Mouse (Mus musculus): ENCODE results near the gene Ddx46. TPM values are rescaled to one million over a fixed set of nuclear protein-coding genes. Genes with fewer than 3 reads are reported as not detected.
"Not testable (repeated sequence)": the region's sequence is repeated elsewhere in the genome, so short reads cannot be mapped to it uniquely, and the experiment has no call there.

Ddx46 gene
- polyA plus RNA-seq, 1 experiment = 52.7 TPM

DNA sequence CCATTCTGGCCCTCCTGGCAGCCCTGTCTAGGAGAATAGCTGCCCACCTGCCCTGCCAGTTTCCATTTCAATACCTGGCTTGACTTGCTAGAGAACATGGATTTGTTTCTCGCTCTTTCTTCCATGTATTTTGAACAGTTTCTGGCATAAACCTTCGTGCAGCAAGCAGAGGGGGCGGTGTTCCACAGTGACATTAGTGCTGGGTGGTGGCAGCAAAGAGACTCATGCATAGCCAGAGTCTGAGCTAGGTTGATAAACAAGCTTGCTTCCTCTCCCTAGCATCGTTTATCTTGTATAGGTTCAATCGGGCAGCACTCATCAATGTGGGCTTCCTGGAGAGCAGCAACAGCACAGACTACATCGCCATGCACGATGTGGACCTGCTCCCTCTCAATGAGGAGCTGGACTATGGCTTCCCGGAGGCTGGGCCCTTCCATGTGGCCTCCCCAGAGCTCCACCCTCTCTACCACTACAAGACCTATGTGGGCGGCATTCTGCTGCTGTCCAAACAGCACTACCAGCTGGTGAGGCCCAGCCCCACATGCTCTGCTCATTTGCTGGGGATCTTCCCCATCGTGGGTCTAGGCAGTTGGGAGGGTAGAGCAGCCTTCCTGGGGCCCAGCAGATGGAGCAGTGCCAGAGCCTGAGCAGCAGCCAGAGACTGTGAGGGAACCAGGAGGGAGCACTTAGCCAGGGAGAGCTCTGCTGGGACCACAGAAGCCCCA, 27.8 kb upstream of the Ddx46 start:
- TF ChIP-seq POLR2A (IDR thresholded peaks at IDR 0.05; ENCODE audit: borderline replicate concordance, extremely low read depth, insufficient read depth, insufficient read length, poor library complexity, severe bottlenecking) = no peak
- no peak for TF ChIP-seq CTCF (IDR thresholded peaks at IDR 0.05; ENCODE audit: borderline replicate concordance, extremely low read depth, insufficient read depth, insufficient read length)
- DNase-seq (ENCODE audit: low read depth) = no peak

DNA sequence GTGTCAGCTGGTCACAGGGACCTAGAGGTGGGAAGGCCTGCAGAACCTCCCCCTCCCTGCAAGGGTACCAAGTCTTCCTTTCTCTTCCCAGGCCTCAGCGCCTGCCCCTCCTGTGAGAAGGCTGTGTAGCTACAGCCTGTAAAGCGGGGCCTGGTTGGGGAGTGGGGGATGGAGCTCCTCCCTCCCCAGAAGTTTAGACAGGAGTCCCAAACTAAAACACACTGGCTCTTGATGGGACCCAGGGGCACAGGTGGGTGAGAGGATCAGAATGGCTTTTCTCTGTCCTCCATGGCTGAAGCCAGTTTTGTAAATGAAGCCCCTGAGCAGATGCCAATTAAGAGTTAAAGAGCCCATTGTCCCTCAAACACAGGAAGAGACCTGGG, 27.2 kb upstream of the Ddx46 start:
- DNase-seq (ENCODE audit: low read depth) = no peak
- no peak for TF ChIP-seq POLR2A (IDR thresholded peaks at IDR 0.05; ENCODE audit: borderline replicate concordance, extremely low read depth, insufficient read depth, insufficient read length, poor library complexity, severe bottlenecking)
- no peak for TF ChIP-seq CTCF (IDR thresholded peaks at IDR 0.05; ENCODE audit: borderline replicate concordance, extremely low read depth, insufficient read depth, insufficient read length)

DNA sequence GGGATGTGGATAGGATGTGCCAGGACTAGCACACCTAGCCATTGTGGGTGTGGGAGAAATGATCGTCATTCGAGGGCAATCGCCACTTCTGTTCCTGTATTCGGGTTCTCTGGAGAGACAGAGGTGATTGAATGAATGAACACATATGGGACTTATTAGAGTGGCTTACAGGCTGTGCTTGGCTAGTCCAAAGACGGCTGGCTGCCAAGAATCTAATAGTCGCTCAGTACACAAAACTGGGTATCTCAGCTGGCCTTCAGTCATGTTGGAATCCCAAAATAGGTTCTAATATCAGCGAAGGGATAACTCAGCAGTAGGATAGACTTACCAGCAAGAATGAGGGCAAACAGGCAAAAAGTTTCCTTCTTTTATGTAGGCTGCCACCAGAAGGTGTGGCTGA, 22.8 kb upstream of the Ddx46 start:
- no peak for DNase-seq (ENCODE audit: low read depth)
- TF ChIP-seq POLR2A (IDR thresholded peaks at IDR 0.05; ENCODE audit: borderline replicate concordance, extremely low read depth, insufficient read depth, insufficient read length, poor library complexity, severe bottlenecking) (no peak), CTCF (IDR thresholded peaks at IDR 0.05; ENCODE audit: borderline replicate concordance, extremely low read depth, insufficient read depth, insufficient read length) (no peak)

DNA sequence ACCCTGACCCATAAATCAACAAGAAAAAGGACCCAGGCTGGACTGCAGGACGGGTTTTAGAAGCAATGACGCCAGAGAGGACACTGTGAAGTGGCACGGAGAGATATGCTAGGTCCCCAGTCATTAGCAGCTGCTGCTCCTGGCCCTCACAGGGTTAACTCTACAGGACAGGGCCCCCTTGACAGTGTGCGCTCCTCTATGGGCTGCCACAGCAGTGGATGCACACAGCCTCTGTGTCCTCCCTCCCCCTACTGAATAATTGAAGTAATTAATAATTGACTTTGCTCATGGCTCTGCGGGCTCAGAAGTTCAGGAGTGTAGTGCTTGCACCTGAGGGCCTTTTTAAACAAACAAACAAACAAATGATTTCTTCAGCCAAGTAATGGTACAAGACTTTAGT, 21.4 kb upstream of the Ddx46 start:
- no peak for DNase-seq (ENCODE audit: low read depth)

DNA sequence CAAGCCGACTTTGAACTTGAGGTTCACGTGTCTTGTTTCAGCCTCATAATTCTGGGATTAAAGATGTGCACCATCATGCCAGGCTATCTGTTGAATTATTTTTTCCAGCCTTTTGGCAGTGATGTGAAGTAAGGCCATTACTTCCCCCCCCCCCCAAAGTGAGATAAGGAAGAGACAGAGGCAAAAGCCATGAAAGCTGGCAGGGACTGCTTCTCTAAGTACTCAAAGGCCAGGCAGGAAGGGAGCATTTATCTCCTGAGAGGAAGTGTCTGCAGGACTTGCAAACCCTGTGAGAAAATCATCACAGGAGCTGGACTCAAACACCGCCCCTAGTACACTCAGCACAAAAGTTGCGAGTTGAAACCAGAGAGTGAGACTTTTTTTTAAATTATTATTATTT, 15.5 kb upstream of the Ddx46 start:
- TF ChIP-seq CTCF (IDR thresholded peaks at IDR 0.05; ENCODE audit: borderline replicate concordance, extremely low read depth, insufficient read depth, insufficient read length) (no peak), POLR2A (IDR thresholded peaks at IDR 0.05; ENCODE audit: borderline replicate concordance, extremely low read depth, insufficient read depth, insufficient read length, poor library complexity, severe bottlenecking) (no peak)
- no peak for DNase-seq (ENCODE audit: low read depth)

More for the DNA sequence above, 21.4 kb upstream of the Ddx46 start:
- TF ChIP-seq POLR2A (IDR thresholded peaks at IDR 0.05; ENCODE audit: borderline replicate concordance, extremely low read depth, insufficient read depth, insufficient read length, poor library complexity, severe bottlenecking) (no peak), CTCF (IDR thresholded peaks at IDR 0.05; ENCODE audit: borderline replicate concordance, extremely low read depth, insufficient read depth, insufficient read length) (no peak)

DNA sequence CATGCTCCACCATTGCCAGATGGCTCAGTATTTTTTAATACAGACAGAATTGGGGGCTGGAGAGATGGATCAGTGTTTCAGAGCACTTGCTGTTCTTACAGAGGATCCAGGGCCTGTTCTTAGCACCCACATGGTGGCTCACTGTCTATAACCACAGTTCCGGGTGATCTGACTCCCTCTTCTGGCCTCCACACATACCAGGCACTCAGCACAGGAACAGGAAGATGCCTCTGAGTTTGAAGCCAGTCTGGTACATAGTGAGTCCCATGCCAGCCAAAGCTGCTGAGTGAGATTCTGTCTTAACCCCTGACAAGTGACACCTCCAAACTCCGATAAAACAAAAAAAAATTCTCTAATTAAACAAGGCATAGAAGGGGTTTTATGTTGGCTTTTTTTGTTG, 14.6 kb upstream of the Ddx46 start:
- TF ChIP-seq CTCF (IDR thresholded peaks at IDR 0.05; ENCODE audit: borderline replicate concordance, extremely low read depth, insufficient read depth, insufficient read length) = no peak
- TF ChIP-seq POLR2A (IDR thresholded peaks at IDR 0.05; ENCODE audit: borderline replicate concordance, extremely low read depth, insufficient read depth, insufficient read length, poor library complexity, severe bottlenecking) = no peak
- DNase-seq (ENCODE audit: low read depth) = no peak

DNA sequence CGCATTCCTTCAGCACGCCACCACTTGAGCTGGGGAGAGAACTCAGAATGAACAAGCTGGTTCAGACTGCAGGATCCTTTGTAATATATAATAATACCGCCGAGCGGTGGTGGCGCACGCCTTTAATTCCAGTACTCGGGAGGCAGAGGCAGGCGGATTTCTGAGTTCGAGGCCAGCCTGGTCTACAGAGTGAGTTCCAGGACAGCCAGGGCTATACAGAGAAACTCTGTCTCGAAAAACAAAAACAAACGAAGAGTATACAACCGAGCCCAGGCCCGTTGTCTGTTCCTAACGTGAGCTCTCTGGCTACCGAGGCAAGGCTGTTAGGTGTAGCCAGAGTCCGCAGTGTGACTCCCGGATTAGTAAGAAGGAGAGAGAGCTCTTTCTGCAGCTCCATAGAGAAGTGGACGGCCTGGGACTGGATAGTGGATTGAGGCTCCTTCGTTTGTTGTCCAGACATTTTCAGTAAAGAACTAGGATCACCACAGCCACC, 12.6 kb upstream of the Ddx46 start:
- not testable (repeated sequence) for DNase-seq (ENCODE audit: low read depth)

DNA sequence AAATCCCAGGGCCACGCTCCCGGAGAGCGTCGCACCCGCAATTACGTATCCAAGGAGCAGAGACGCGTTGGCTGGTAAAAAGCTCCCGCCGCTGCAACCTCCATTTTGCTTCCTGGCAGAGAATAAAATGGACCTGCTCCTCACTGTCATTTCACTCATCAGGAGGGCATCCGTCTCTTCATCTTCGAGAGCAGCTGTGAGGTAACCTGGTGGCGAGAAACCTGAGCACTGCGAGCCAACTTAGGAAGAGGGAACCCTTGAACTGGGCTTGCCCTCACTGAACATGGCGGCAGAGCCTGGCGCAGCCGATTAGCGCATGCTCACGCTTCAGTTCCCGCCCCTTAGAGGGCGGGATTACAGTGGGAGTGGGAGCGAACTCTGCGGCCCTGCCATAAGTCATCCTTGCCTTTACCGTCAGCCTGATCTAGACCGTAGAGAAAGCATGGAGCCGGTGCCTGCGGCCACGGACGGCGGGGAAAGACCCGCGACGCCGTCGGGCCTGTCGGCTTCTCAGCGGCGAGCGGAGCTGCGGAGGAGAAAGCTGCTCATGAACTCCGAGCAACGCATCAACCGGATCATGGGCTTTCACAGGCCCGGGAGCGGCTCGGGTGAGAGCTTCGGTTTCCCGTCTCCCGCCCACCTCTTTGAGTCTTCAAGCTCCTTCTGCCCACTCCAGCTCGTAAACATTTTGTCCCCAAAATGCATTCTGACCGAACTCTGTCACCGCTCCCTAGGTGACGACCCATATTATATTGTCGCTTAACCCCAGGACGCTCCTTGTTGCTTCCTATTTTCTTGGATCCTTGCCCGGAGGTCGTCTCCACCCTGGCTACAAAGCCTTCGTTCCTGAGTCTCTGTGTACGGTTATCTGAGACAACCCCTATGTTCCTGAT, 11.9 kb upstream of the Ddx46 start, which contains the start of gene Caml:
Gene Caml (plus strand): TSS at position 357 of the 893 bp plus-strand sequence.
- TF ChIP-seq CTCF (IDR thresholded peaks at IDR 0.05; ENCODE audit: borderline replicate concordance, extremely low read depth, insufficient read depth, insufficient read length) (no peak), POLR2A (IDR thresholded peaks at IDR 0.05; ENCODE audit: borderline replicate concordance, extremely low read depth, insufficient read depth, insufficient read length, poor library complexity, severe bottlenecking) (peak; percentile 42; the same call in 1 of the 2 replicates)

DNA sequence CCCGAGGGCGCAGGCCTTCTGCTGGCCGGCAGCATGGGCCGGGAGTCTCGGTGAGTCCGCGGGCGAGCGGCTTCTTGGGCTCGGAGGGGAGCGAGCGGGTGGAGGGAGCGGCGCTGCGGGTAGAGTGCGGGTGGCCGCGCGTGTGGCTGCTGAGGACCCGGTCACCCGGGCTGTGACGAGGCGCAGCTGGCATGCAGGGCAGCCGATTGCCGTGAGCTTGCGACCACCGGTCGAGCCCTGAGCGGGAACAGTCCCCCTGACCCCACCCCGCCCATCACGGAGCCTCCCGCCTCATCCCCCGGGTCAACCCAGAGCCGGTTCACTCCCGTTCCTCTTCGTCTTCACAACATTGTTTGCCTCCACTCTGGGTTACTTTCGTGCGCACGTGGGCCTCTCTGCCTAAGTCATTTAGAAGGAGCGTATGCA, 332 bp downstream of the Ddx46 start:
- no peak for TF ChIP-seq POLR2A (IDR thresholded peaks at IDR 0.05; ENCODE audit: borderline replicate concordance, extremely low read depth, insufficient read depth, insufficient read length, poor library complexity, severe bottlenecking)
- no peak for TF ChIP-seq CTCF (IDR thresholded peaks at IDR 0.05; ENCODE audit: borderline replicate concordance, extremely low read depth, insufficient read depth, insufficient read length)
- no peak for DNase-seq (ENCODE audit: low read depth)

More for the DNA sequence above, 11.9 kb upstream of the Ddx46 start, which contains the start of gene Caml:
- peak; percentile 97 for DNase-seq (ENCODE audit: low read depth)

DNA sequence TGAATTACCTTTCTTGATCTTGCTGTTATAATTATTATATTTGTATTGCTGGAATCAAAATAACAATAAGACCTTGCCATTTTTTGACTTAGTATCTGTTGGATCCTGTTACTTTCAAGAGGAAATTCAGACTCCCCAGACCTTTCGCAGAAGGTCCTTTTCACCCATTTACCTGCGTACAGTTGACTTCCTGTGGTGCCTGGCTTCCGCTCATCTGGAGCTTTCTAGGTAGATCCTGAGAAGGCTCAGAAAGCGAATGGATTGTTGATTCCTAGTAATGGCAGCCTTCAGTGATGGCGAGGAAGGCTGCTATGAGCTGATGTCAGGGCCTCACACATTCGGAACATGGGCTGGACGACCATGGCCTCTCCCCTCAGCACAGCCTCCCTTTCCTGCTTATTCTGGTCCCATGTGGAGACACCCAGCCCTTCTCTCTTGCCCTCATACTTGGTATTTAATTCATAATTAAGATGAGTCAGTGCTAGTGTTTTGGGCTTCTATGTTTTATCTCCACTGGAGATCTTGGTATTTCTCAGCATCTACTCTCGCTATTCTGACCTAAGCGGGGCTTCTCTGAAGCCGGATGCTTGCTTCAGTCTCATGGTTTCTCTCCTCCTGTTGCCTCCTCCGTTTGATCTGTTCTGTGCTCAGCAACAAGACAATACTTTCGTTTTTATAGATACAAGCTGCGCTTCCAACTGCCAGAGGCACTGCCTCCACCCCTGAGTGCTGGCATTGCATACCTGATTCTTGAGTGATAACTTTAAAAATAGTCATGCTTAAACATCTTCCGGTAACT, 1.6 kb downstream of the Ddx46 start:
- TF ChIP-seq CTCF (IDR thresholded peaks at IDR 0.05; ENCODE audit: borderline replicate concordance, extremely low read depth, insufficient read depth, insufficient read length) (no peak), POLR2A (IDR thresholded peaks at IDR 0.05; ENCODE audit: borderline replicate concordance, extremely low read depth, insufficient read depth, insufficient read length, poor library complexity, severe bottlenecking) (no peak)
- no peak for DNase-seq (ENCODE audit: low read depth)

DNA sequence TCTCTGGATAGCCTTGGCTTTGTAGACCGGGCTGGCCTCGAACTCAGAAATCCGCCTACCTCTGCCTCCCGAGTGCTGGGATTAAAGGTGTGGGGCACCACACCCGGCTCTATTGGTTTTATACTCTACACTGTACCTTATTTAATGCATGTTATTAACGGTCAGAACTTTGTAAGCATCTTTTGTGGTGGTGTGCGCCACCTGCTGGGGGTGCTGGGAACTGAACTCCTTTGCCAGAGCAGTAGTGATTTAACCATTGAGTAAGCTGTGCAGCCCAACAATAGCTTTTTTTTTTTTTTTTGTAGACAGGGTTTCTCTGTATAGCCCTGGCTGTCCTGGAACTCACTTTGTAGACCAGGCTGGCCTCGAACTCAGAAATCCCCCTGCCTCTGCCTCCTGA, 5.7 kb downstream of the Ddx46 start:
- TF ChIP-seq CTCF (IDR thresholded peaks at IDR 0.05; ENCODE audit: borderline replicate concordance, extremely low read depth, insufficient read depth, insufficient read length) = peak; percentile 82
- DNase-seq (ENCODE audit: low read depth) = peak; percentile 79
